Mouse (Mus musculus): ENCODE measurements at regions not wholly inside any gene's neighbourhood (a gene's known extent, or its start where the extent isn't known, plus 50 kb on each side); places are given as distances from the start of the nearest gene placed in this dataset.

GRCm38 (mm10) chr4:56654327-56654726, 85.5 kb upstream of the Gm26657 start:
- Histone ChIP-seq H3K4me1 (replicated peaks; ENCODE audit: low read depth, low read length) (no peaks in the 10 kb centered on the region), H3K4me3 (replicated peaks; ENCODE audit: low read length) (no peak overlapping the region), H3K36me3 (ENCODE audit: insufficient read depth, low read length) (no peaks in the 10 kb centered on the region), H3K27me3 (ENCODE audit: insufficient read depth, low read length) (no peaks in the 10 kb centered on the region), H3K9me3 (ENCODE audit: low read length) (no peaks in the 10 kb centered on the region)
- TF ChIP-seq CTCF (conservative IDR thresholded peaks at IDR 0.05; ENCODE audit: low read length) (no peak), NANOG (IDR thresholded peaks at IDR 0.05; ENCODE audit: borderline replicate concordance, low read length) (no peak), POU5F1 (IDR thresholded peaks at IDR 0.05; ENCODE audit: borderline replicate concordance, low read length) (no peak)

GRCm38 (mm10) chr4:56652819-56653218, 87.1 kb upstream of the Gm26657 start:
- Histone ChIP-seq H3K9me3 (ENCODE audit: low read length) (peaks cover 8% of the 10 kb centered on the region), H3K36me3 (ENCODE audit: insufficient read depth, low read length) (no peaks in the 10 kb centered on the region), H3K4me3 (replicated peaks; ENCODE audit: low read length) (no peak overlapping the region), H3K27me3 (ENCODE audit: insufficient read depth, low read length) (no peaks in the 10 kb centered on the region), H3K4me1 (replicated peaks; ENCODE audit: low read depth, low read length) (no peaks in the 10 kb centered on the region)
- TF ChIP-seq NANOG (IDR thresholded peaks at IDR 0.05; ENCODE audit: borderline replicate concordance, low read length), result no peak
- no peak for TF ChIP-seq POU5F1 (IDR thresholded peaks at IDR 0.05; ENCODE audit: borderline replicate concordance, low read length)
- no peak for TF ChIP-seq CTCF (conservative IDR thresholded peaks at IDR 0.05; ENCODE audit: low read length)

GRCm38 (mm10) chr4:56649731-56650130, 90.1 kb upstream of the Gm26657 start:
- Histone ChIP-seq H3K4me1 (replicated peaks; ENCODE audit: low read depth, low read length) (no peaks in the 10 kb centered on the region), H3K9me3 (ENCODE audit: low read length) (peaks cover 33% of the 10 kb centered on the region), H3K27me3 (ENCODE audit: insufficient read depth, low read length) (no peaks in the 10 kb centered on the region), H3K4me3 (replicated peaks; ENCODE audit: low read length) (no peak overlapping the region), H3K36me3 (ENCODE audit: insufficient read depth, low read length) (no peaks in the 10 kb centered on the region)
- TF ChIP-seq POU5F1 (IDR thresholded peaks at IDR 0.05; ENCODE audit: borderline replicate concordance, low read length) (no peak), NANOG (IDR thresholded peaks at IDR 0.05; ENCODE audit: borderline replicate concordance, low read length) (no peak), CTCF (conservative IDR thresholded peaks at IDR 0.05; ENCODE audit: low read length) (no peak)

- TF ChIP-seq POU5F1 (IDR thresholded peaks at IDR 0.05; ENCODE audit: borderline replicate concordance, low read length) (no peak), CTCF (conservative IDR thresholded peaks at IDR 0.05; ENCODE audit: low read length) (no peak), NANOG (IDR thresholded peaks at IDR 0.05; ENCODE audit: borderline replicate concordance, low read length) (no peak)
- Histone ChIP-seq H3K9me3 (ENCODE audit: low read length) (peaks cover 45% of the 10 kb centered on the region), H3K27me3 (ENCODE audit: insufficient read depth, low read length) (no peaks in the 10 kb centered on the region), H3K4me3 (replicated peaks; ENCODE audit: low read length) (no peak overlapping the region), H3K36me3 (ENCODE audit: insufficient read depth, low read length) (no peaks in the 10 kb centered on the region), H3K4me1 (replicated peaks; ENCODE audit: low read depth, low read length) (0 out of 2 replicates have a peak, but pooled peaks cover 5% of the 10 kb centered on the region)
Observed at GRCm38 (mm10) chr4:56643999-56644962, 95.6 kb upstream of the Gm26657 start.

GRCm38 (mm10) chr4:56643491-56643890, 96.4 kb upstream of the Gm26657 start:
- H3K36me3 ChIP-seq (ENCODE audit: insufficient read depth, low read length), result no peaks in the 10 kb centered on the region
- TF ChIP-seq CTCF (conservative IDR thresholded peaks at IDR 0.05; ENCODE audit: low read length), result no peak
- no peak for TF ChIP-seq NANOG (IDR thresholded peaks at IDR 0.05; ENCODE audit: borderline replicate concordance, low read length)
- no peak for TF ChIP-seq POU5F1 (IDR thresholded peaks at IDR 0.05; ENCODE audit: borderline replicate concordance, low read length)

GRCm38 (mm10) chr4:56639709-56640108, 100.2 kb upstream of the Gm26657 start:
- peaks cover 11% of the 10 kb centered on the region for H3K9me3 ChIP-seq (ENCODE audit: low read length)
- TF ChIP-seq CTCF (conservative IDR thresholded peaks at IDR 0.05; ENCODE audit: low read length) (no peak), POU5F1 (IDR thresholded peaks at IDR 0.05; ENCODE audit: borderline replicate concordance, low read length) (no peak), NANOG (IDR thresholded peaks at IDR 0.05; ENCODE audit: borderline replicate concordance, low read length) (no peak)
- no peaks in the 10 kb centered on the region for H3K27me3 ChIP-seq (ENCODE audit: insufficient read depth, low read length)
- 0 out of 2 replicates have a peak, but pooled peaks cover 5% of the 10 kb centered on the region for H3K4me1 ChIP-seq (replicated peaks; ENCODE audit: low read depth, low read length)
- H3K36me3 ChIP-seq (ENCODE audit: insufficient read depth, low read length), result no peaks in the 10 kb centered on the region
- H3K4me3 ChIP-seq (replicated peaks; ENCODE audit: low read length), result no peak overlapping the region

More at GRCm38 (mm10) chr4:56643491-56643890, 96.4 kb upstream of the Gm26657 start:
- Histone ChIP-seq H3K27me3 (ENCODE audit: insufficient read depth, low read length) (no peaks in the 10 kb centered on the region), H3K9me3 (ENCODE audit: low read length) (peaks cover 43% of the 10 kb centered on the region), H3K4me3 (replicated peaks; ENCODE audit: low read length) (no peak overlapping the region), H3K4me1 (replicated peaks; ENCODE audit: low read depth, low read length) (0 out of 2 replicates have a peak, but pooled peaks cover 5% of the 10 kb centered on the region)

GRCm38 (mm10) chr4:56638704-56639478, 101.0 kb upstream of the Gm26657 start:
- TF ChIP-seq CTCF (conservative IDR thresholded peaks at IDR 0.05; ENCODE audit: low read length) (no peak), NANOG (IDR thresholded peaks at IDR 0.05; ENCODE audit: borderline replicate concordance, low read length) (no peak), POU5F1 (IDR thresholded peaks at IDR 0.05; ENCODE audit: borderline replicate concordance, low read length) (no peak)
- Histone ChIP-seq H3K9me3 (ENCODE audit: low read length) (peaks cover 3% of the 10 kb centered on the region), H3K4me3 (replicated peaks; ENCODE audit: low read length) (no peak overlapping the region), H3K27me3 (ENCODE audit: insufficient read depth, low read length) (no peaks in the 10 kb centered on the region), H3K36me3 (ENCODE audit: insufficient read depth, low read length) (no peaks in the 10 kb centered on the region), H3K4me1 (replicated peaks; ENCODE audit: low read depth, low read length) (0 out of 2 replicates have a peak, but pooled peaks cover 5% of the 10 kb centered on the region)

GRCm38 (mm10) chr4:56636265-56636664, 103.6 kb upstream of the Gm26657 start:
- Histone ChIP-seq H3K27me3 (ENCODE audit: insufficient read depth, low read length) (no peaks in the 10 kb centered on the region), H3K4me1 (replicated peaks; ENCODE audit: low read depth, low read length) (0 out of 2 replicates have a peak, but pooled peaks cover 5% of the 10 kb centered on the region), H3K9me3 (ENCODE audit: low read length) (no peaks in the 10 kb centered on the region), H3K36me3 (ENCODE audit: insufficient read depth, low read length) (no peaks in the 10 kb centered on the region), H3K4me3 (replicated peaks; ENCODE audit: low read length) (no peak overlapping the region)
- TF ChIP-seq NANOG (IDR thresholded peaks at IDR 0.05; ENCODE audit: borderline replicate concordance, low read length), result no peak
- TF ChIP-seq CTCF (conservative IDR thresholded peaks at IDR 0.05; ENCODE audit: low read length), result no peak
- no peak for TF ChIP-seq POU5F1 (IDR thresholded peaks at IDR 0.05; ENCODE audit: borderline replicate concordance, low read length)

All from E14TG2a.4 (cell line).